Mouse (Mus musculus): Measurements from ENCODE around the gene Ddx43. TPM values are rescaled to one million over a fixed set of nuclear protein-coding genes. Genes with fewer than 3 reads are reported as not detected.

Ddx43 gene
- polyA plus RNA-seq, 1 experiment from 2014 or later = 0.75 TPM

DNA sequence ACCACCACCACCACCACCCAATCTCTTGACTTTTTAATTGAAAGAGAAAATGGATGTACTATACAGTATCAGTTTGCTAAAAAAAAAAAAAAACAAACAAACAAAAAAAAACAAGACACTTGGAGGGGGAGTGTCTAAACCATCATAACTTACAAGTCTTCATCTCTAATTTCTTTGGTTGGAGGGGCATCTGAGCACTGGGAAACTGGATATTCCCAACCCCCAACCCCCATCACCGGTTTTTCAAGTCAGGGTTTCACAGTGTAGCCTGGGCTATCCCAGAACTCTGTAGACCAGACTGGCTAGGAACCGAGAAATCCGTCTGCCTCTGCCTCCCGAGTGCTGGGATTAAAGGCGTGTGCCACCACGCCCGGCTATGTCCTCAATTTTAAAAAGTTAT lies 25.8 kb upstream of the Ddx43 start:
- DNase-seq (ENCODE audit: low spot score) (no peak), ATAC-seq (ENCODE audit: low FRiP score) (no peak)
- WGBS = 91% methylated on average over 7 of the region's 7 CpGs

DNA sequence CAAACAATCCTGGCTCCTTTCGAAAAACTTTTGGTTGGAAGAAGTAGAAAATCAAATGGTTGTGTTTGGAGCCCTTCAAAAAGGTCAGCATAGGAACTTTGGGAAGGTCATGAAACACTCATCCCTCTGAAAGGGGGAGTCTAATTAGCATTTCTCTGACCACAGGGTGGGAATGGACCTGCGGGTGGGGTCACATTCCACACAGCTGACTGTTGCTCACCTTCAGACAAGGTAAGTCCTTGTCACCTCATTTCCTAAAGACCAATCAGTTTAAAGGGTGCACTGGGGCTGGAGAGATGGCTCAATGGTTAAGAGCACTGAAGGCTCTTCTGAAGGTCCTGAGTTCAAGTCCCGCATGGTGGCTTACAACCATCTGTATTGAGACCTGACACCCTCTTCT lies 24.1 kb upstream of the Ddx43 start:
- Histone ChIP-seq H3K36me3 (replicated peaks; ENCODE audit: control insufficient read depth, insufficient read depth) (no peaks in the 10 kb centered on the region), H3K9me3 (ENCODE audit: control insufficient read depth, low read length) (no peaks in the 10 kb centered on the region), H3K4me3 (replicated peaks; ENCODE audit: low read length) (no peak overlapping the region), H3K27ac (no peak overlapping the region), H3K9ac (no peak overlapping the region), H3K27me3 (ENCODE audit: control insufficient read depth, insufficient read depth, low read length) (no peaks in the 10 kb centered on the region), H3K4me2 (replicated peaks) (no peak overlapping the region), H3K4me1 (replicated peaks; ENCODE audit: control insufficient read depth, insufficient read depth, low read length) (no peaks in the 10 kb centered on the region)
- DNase-seq (ENCODE audit: low spot score) (no peak), ATAC-seq (ENCODE audit: low FRiP score) (no peak)
- WGBS = 97% methylated on average over 3 of the region's 3 CpGs

More for the DNA sequence above, 25.8 kb upstream of the Ddx43 start:
- H3K4me2 ChIP-seq (replicated peaks) = no peak overlapping the region
- no peaks in the 10 kb centered on the region for H3K9me3 ChIP-seq (ENCODE audit: control insufficient read depth, low read length)
- no peaks in the 10 kb centered on the region for H3K27me3 ChIP-seq (ENCODE audit: control insufficient read depth, insufficient read depth, low read length)
- H3K36me3 ChIP-seq (replicated peaks; ENCODE audit: control insufficient read depth, insufficient read depth) = no peaks in the 10 kb centered on the region
- H3K9ac ChIP-seq = no peak overlapping the region
- no peak overlapping the region for H3K27ac ChIP-seq
- H3K4me1 ChIP-seq (replicated peaks; ENCODE audit: control insufficient read depth, insufficient read depth, low read length) = no peaks in the 10 kb centered on the region
- no peak overlapping the region for H3K4me3 ChIP-seq (replicated peaks; ENCODE audit: low read length)

DNA sequence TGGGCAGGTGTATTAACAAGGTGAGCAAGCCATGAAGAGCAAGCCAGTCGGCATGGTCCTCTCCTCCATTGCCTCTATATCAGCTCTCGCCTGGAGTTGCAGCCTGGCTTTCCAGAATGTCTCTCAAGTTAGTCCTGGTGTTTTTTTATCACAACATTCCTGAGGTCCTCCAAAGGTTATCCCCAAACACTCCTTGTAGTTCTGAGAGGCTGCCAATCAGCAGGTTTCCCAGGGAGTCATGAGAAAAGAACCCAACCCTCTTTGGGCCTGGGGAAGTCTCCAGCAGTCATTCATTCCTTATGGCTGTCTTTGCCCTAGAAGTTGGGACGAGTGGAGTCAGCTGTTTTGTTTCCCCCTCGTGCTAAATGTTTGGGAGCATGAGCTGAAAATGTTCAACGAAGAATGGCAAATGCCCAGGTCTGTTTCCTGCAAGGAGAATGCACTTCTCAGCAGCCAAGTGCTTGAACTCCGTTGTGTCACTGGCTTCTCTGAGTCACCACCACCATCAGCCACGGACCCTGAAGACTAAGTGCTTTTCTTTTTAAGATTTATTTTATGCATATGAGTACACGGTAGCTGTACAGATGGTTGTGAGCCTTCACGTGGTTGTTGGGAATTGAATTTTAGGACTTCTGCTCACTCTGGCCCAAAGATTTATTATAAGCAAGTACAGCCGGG lies 22.6 kb upstream of the Ddx43 start:
- ATAC-seq (ENCODE audit: low FRiP score) (no peak), DNase-seq (ENCODE audit: low spot score) (no peak)
- Histone ChIP-seq H3K36me3 (replicated peaks; ENCODE audit: control insufficient read depth, insufficient read depth) (no peaks in the 10 kb centered on the region), H3K9me3 (ENCODE audit: control insufficient read depth, low read length) (no peaks in the 10 kb centered on the region), H3K4me1 (replicated peaks; ENCODE audit: control insufficient read depth, insufficient read depth, low read length) (peaks cover 5% of the 10 kb centered on the region; the same call in 1 of the 2 replicates), H3K4me3 (replicated peaks; ENCODE audit: low read length) (no peak overlapping the region), H3K27ac (no peak overlapping the region), H3K4me2 (replicated peaks) (no peak overlapping the region), H3K27me3 (ENCODE audit: control insufficient read depth, insufficient read depth, low read length) (no peaks in the 10 kb centered on the region), H3K9ac (no peak overlapping the region)
- 86% methylated on average over 10 of the region's 10 CpGs for WGBS

DNA sequence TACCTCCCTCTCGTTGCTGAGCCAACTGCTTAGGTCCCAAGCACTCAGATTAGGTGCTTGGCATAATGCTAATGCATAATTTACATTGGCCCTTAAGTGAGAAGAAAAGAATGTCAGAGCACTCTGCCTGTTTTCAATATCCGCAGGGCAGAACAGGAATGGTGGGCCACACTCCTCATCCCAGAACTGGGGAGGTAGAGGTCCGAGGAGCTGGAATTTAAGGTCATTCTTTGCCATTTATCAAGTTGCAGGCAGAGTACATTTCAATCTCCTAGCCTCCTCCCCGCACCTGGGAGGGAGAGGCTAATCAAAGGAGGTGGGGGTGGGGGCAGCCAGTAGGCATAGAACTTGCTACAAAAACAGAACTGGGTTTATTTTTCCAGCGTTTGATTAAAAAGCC lies 21.2 kb upstream of the Ddx43 start:
- Histone ChIP-seq H3K27ac (no peak overlapping the region), H3K36me3 (replicated peaks; ENCODE audit: control insufficient read depth, insufficient read depth) (no peaks in the 10 kb centered on the region), H3K9ac (no peak overlapping the region), H3K4me2 (replicated peaks) (no peak overlapping the region), H3K4me1 (replicated peaks; ENCODE audit: control insufficient read depth, insufficient read depth, low read length) (peaks cover 13% of the 10 kb centered on the region; the same call in 1 of the 2 replicates), H3K9me3 (ENCODE audit: control insufficient read depth, low read length) (no peaks in the 10 kb centered on the region), H3K4me3 (replicated peaks; ENCODE audit: low read length) (no peak overlapping the region), H3K27me3 (ENCODE audit: control insufficient read depth, insufficient read depth, low read length) (no peaks in the 10 kb centered on the region)
- no peak for DNase-seq (ENCODE audit: low spot score)
- WGBS = 69% methylated on average over 5 of the region's 5 CpGs
- ATAC-seq (ENCODE audit: low FRiP score) = no peak

DNA sequence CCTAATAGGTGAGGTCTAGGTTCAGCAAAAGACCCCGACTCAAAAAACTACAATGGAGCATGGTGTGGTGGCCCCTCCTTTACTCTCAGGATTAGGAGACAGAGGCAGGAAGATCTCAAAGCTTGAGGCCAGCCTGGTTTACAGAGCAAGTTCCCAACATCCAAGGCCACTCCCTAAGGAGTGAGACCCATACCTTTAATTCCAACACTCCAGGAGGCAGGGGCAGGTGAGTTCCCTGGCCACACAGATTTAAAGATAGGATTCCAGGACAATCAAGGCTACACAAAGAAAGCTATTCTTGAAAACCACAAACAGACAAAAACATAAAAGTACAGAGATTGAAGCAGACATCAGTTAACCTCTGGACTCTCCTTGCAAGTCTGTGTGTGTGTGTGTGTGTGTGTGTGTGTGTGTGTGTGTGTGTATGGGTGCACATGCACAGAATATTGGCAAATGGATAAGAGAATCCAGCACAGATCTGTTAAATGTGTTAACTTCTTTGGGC lies 20.6 kb upstream of the Ddx43 start:
- WGBS = 80% methylated on average over 1 of the region's 1 CpGs
- Histone ChIP-seq H3K9ac (no peak overlapping the region), H3K9me3 (ENCODE audit: control insufficient read depth, low read length) (no peaks in the 10 kb centered on the region), H3K4me1 (replicated peaks; ENCODE audit: control insufficient read depth, insufficient read depth, low read length) (peaks cover 13% of the 10 kb centered on the region; the same call in 1 of the 2 replicates), H3K27ac (no peak overlapping the region), H3K27me3 (ENCODE audit: control insufficient read depth, insufficient read depth, low read length) (no peaks in the 10 kb centered on the region), H3K4me3 (replicated peaks; ENCODE audit: low read length) (no peak overlapping the region), H3K4me2 (replicated peaks) (no peak overlapping the region), H3K36me3 (replicated peaks; ENCODE audit: control insufficient read depth, insufficient read depth) (no peaks in the 10 kb centered on the region)
- ATAC-seq (ENCODE audit: low FRiP score) = no peak
- no peak for DNase-seq (ENCODE audit: low spot score)

DNA sequence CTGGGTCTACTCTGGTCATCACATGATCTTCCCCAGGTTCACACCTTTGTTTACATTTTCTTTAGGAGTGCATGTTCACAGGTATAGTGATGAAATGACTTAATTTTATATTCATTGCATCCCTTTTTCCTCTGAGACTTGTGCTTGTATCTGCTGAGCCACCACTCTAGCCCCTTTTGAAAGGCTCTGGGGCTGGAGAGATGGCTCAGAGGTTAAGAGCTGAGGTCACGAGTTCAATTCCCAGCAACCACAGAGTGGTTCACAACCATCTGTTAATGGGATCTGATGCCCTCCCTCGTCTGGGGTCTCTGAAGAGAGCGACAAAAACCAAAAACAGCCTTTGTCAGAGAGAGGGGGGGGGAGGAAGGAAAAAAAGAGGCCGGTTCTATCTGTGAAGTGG lies 20.1 kb upstream of the Ddx43 start:
- Histone ChIP-seq H3K4me2 (replicated peaks) (no peak overlapping the region), H3K4me3 (replicated peaks; ENCODE audit: low read length) (no peak overlapping the region), H3K9ac (no peak overlapping the region), H3K9me3 (ENCODE audit: control insufficient read depth, low read length) (no peaks in the 10 kb centered on the region), H3K27me3 (ENCODE audit: control insufficient read depth, insufficient read depth, low read length) (no peaks in the 10 kb centered on the region), H3K27ac (no peak overlapping the region), H3K36me3 (replicated peaks; ENCODE audit: control insufficient read depth, insufficient read depth) (no peaks in the 10 kb centered on the region), H3K4me1 (replicated peaks; ENCODE audit: control insufficient read depth, insufficient read depth, low read length) (peaks cover 13% of the 10 kb centered on the region; the same call in 1 of the 2 replicates)
- ATAC-seq (ENCODE audit: low FRiP score) = no peak
- 80% methylated on average over 4 of the region's 4 CpGs for WGBS
- no peak for DNase-seq (ENCODE audit: low spot score)

DNA sequence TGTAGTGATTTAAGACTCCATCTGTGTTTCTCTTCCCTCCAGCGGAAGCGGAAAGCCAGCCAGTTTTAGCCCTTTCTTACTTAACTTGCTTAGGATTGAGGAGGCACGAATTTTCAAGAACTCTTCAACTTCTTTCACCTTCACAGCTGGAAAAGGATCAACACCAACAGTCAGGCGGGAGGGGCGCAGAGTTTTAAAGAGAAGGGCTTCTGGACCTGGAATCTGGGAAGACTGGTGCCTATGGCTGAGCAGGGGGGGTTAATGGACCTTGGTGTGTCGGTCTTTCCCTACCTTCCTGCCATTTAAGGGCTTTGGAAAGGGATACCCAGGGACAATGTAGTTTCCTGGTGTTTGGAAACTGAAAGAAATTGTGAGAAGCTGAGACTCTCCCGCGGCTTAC lies 18.0 kb upstream of the Ddx43 start:
- peak overlapping the region; percentile 31 for H3K4me3 ChIP-seq (replicated peaks; ENCODE audit: low read length)
- peak overlapping the region; percentile 65 for H3K27ac ChIP-seq
- no peak for DNase-seq (ENCODE audit: low spot score)
- H3K9me3 ChIP-seq (ENCODE audit: control insufficient read depth, low read length) = no peaks in the 10 kb centered on the region
- no peaks in the 10 kb centered on the region for H3K36me3 ChIP-seq (replicated peaks; ENCODE audit: control insufficient read depth, insufficient read depth)
- ATAC-seq (ENCODE audit: low FRiP score) = no peak
- H3K9ac ChIP-seq = peak overlapping the region; percentile 62
- 32% methylated on average over 8 of the region's 8 CpGs for WGBS
- H3K27me3 ChIP-seq (ENCODE audit: control insufficient read depth, insufficient read depth, low read length) = no peaks in the 10 kb centered on the region
- H3K4me2 ChIP-seq (replicated peaks) = peak overlapping the region; percentile 71
- peaks cover 13% of the 10 kb centered on the region; the same call in 1 of the 2 replicates for H3K4me1 ChIP-seq (replicated peaks; ENCODE audit: control insufficient read depth, insufficient read depth, low read length)

DNA sequence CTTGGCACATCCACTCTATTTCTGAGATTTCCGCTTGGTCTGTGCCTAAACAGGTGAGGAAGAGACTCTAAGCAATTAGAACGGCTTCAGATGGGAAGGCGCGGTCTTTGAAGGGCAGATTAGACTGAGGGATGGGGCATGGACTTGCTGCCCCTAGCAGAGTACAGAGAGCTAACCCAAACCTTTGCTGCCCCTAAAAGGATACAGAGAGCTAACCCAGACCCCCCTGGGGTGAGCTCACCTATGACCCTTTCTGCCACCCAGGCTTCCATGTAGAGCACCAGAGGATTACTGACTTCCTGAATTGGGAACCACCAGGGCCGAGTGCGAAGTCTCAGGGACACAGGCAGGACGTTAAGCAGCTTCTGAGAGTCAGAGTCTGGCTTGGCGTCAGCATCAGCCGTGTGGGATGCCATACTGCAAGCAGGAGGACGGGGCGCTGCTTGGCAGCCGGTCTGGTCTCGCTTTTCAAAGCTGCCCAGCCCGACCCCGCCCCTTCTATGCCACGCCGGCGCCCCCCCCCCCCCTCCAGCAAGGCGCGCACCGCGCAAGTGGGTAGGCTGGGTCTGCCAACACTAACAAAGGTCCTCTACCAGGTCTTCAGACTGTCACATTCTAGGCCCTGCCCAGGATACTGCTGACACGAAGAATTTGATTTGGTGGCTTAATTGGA lies 17.3 kb upstream of the Ddx43 start, which contains the start of gene Ooep:
Gene Ooep (minus strand): TSS at position 613 of the 673 bp plus-strand sequence.
- ATAC-seq (ENCODE audit: low FRiP score) = peak; percentile 94

DNA sequence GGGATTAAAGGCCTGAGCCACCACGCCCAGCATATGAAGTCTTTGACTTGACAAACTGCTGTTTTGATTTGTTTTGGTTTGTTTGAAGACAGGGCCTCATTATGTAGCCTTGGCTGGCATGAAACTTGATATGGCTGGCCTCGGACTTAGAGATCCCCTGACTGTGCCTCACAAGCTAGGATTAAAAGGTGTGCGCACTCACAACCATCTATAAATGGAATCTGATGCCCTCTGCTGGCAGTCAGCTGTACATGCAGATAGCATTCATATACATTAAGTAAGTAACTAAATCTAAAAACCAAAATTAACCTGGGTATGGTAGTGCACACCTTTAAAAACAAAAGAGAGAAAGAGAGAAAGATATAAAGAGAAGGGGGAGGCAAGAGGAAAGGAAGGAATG lies 9.7 kb upstream of the Ddx43 start:
- H3K4me3 ChIP-seq (replicated peaks; ENCODE audit: low read length) = no peak overlapping the region
- H3K4me1 ChIP-seq (replicated peaks; ENCODE audit: control insufficient read depth, insufficient read depth, low read length) = no peaks in the 10 kb centered on the region
- 54% methylated on average over 3 of the region's 3 CpGs for WGBS
- H3K9me3 ChIP-seq (ENCODE audit: control insufficient read depth, low read length) = no peaks in the 10 kb centered on the region
- ATAC-seq (ENCODE audit: low FRiP score) (no peak), DNase-seq (ENCODE audit: low spot score) (no peak)
- H3K27me3 ChIP-seq (ENCODE audit: control insufficient read depth, insufficient read depth, low read length) = no peaks in the 10 kb centered on the region
- no peak overlapping the region for H3K4me2 ChIP-seq (replicated peaks)
- H3K9ac ChIP-seq = no peak overlapping the region
- H3K27ac ChIP-seq = no peak overlapping the region
- H3K36me3 ChIP-seq (replicated peaks; ENCODE audit: control insufficient read depth, insufficient read depth) = no peaks in the 10 kb centered on the region

More for the DNA sequence above, 17.3 kb upstream of the Ddx43 start, which contains the start of gene Ooep:
- peak within 1 kb of the TSS; percentile 31 for H3K4me3 ChIP-seq (replicated peaks; ENCODE audit: low read length)
- no peaks in the 10 kb centered on the region for H3K9me3 ChIP-seq (ENCODE audit: control insufficient read depth, low read length)
- H3K36me3 ChIP-seq (replicated peaks; ENCODE audit: control insufficient read depth, insufficient read depth) = no peaks in the 10 kb centered on the region
- H3K27ac ChIP-seq = peak within 1 kb of the TSS; percentile 65
- no peaks in the 10 kb centered on the region for H3K27me3 ChIP-seq (ENCODE audit: control insufficient read depth, insufficient read depth, low read length)
- peak; percentile 66 for DNase-seq (ENCODE audit: low spot score)
- 4% methylated on average over 22 of the region's 23 CpGs for WGBS
- peak within 1 kb of the TSS; percentile 71 for H3K4me2 ChIP-seq (replicated peaks)
- peaks cover 13% of the 10 kb centered on the region; the same call in 1 of the 2 replicates for H3K4me1 ChIP-seq (replicated peaks; ENCODE audit: control insufficient read depth, insufficient read depth, low read length)
- peak within 1 kb of the TSS; percentile 62 for H3K9ac ChIP-seq

All from hindbrain, embryonic 14.5 days (tissue).